Mouse (Mus musculus): Measurements from ENCODE around the gene Gm9970. TPM values are rescaled to one million over a fixed set of nuclear protein-coding genes. Genes with fewer than 3 reads are reported as not detected.
"Not testable (repeated sequence)": the region's sequence is repeated elsewhere in the genome, so short reads cannot be mapped to it uniquely, and the experiment has no call there.

The Gm9970 gene
- total and polyA plus RNA-seq, 3 experiments = 3.9 TPM; not detected in 2

DNA sequence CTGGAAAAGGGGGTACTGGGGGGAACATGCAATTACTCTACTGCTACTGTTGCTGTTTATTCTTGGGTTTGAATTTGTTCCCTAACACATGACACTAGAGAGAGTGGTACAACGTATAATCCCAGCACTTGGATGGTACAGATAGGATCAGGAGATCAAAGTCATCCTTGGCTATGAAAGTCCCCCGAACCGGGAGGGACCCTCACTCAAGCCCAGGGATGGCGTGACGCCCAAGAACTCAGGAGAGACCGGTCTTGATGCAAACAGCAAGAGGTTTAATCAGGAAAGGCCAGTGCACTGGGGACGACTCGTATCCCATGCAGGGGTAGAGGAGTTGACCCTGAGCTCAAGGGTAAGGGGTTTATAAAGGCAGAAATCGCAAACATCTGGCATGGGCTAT is 18.3 kb downstream of the Gm9970 start:
- no peak for DNase-seq

DNA sequence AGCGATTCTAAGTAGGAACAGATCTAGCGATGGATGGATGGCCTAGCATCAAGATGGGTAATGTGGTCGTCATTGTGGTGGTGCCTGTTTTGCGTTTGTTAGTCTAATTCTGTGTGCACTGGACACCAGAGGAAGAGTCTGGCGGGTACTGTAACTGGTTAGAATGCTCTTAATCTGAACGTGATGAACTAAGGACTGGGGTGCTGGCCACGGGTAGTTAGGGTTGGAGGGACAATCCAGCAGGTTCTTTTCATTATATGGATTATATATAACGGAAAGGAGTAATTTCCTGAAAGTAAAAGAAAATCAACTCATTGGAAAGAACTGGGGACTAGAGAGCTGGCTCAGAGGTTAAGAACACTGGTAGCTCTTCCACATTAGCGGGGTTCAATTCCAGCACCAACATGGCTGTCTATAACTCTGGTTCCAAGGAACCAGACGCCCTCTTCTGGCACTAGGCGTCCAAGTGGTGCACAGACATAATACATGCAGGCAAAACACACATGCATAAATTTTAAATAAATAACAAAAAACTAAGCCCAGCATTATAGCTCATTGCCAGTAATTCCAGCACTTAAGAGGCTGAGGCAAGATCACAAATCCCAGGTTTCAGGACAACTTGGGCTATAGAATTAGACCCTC is 19.6 kb downstream of the Gm9970 start:
- peak; percentile 52 for DNase-seq

GRCm38 (mm10) chr5:31220448-31221303 is 20.4 kb downstream of the Gm9970 start, which contains the start of gene Ppm1g:
TSS of gene Ppm1g (minus strand) at chr5:31220687.
- peak; percentile 99 for DNase-seq

DNA sequence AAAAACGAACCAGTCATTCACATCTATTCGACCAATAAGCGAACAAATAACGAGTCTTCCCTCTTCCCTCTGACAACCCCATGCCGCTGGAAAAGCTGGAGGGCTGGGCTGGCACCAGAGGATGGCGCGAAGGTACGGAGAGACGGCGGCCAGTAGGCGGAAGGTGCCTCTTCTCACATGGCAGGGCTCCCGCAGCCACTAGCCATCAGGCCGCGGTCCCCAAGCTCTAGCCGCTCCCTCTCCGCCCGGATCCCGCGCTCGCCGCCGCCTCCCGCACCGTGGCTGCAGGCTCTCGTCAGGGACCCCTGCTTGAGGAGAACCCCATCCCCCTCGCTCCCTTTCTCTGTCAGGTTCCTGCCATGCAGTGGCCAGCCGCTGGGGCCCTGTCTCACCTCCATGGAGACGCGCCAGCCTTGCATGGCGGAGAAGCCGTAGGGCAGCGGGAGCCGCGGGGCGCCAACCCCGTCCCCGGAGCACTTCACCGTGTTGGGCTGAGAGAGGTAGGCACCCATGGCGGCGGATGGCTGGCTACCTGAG is 21.1 kb downstream of the Gm9970 start:
- peak; percentile 71 for DNase-seq

- DNase-seq = no peak
These were observed 21.6 kb downstream of the Gm9970 start for GRCm38 (mm10) chr5:31219474-31219873.

DNA sequence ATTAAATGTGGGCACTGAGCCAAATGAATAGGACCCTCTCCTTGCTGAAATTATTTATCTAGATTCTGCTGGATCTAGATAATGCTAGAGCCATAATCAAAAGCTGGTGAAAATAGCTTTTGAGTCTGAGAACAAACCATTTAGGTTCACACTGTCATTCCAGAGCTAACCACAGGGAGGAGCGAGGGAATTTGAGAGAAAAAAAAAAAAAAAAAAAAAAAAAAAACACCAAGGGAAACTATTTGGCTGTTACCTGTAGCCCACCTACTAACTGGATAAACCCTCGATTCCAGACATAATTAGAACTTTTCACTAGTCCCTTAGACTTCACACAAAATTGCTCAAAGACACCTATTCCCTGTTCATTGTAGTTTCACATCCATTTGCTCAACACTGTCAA is 22.0 kb downstream of the Gm9970 start:
- no peak for DNase-seq

DNA sequence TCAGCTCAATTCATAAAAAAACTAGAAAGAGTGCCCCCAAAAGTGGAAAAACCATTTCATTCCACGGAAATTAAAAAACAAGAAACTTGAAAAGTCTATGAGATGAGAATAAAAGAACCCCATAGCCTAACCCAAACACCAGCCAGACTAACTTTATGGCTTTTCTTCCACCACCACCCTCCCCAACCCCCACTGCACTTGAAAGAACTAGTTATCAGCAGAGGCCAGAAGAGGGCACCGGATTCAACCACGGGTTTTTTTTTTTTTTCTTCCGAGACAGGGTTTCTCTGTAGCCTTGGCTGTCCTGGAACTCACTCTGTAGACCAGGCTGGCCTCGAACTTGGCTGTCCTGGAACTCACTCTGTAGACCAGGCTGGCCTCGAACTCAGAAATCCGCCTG is 22.7 kb downstream of the Gm9970 start:
- no peak for DNase-seq

GRCm38 (mm10) chr5:31216554-31216953 is 24.5 kb downstream of the Gm9970 start:
- DNase-seq = not testable (repeated sequence)

GRCm38 (mm10) chr5:31204421-31204820 is 36.6 kb downstream of the Gm9970 start:
- peak; percentile 24 for DNase-seq

GRCm38 (mm10) chr5:31203866-31204265 is 37.2 kb downstream of the Gm9970 start:
- peak; percentile 54 for DNase-seq

GRCm38 (mm10) chr5:31202933-31203332 is 38.1 kb downstream of the Gm9970 start:
- DNase-seq = peak; percentile 37

GRCm38 (mm10) chr5:31201742-31202590 is 39.1 kb downstream of the Gm9970 start, which contains the start of gene Zfp513:
TSS of gene Zfp513 (minus strand) at chr5:31202303.
- DNase-seq = peak; percentile 97

GRCm38 (mm10) chr5:31201042-31201741 is 39.8 kb downstream of the Gm9970 start:
- no peak for DNase-seq

- DNase-seq = peak; percentile 38
These were observed 40.7 kb downstream of the Gm9970 start for GRCm38 (mm10) chr5:31200327-31200768.

- DNase-seq = no peak
These were observed 41.1 kb downstream of the Gm9970 start for GRCm38 (mm10) chr5:31199893-31200292.

- peak; percentile 25 for DNase-seq
These were observed 41.6 kb downstream of the Gm9970 start for GRCm38 (mm10) chr5:31199321-31199892.

DNA sequence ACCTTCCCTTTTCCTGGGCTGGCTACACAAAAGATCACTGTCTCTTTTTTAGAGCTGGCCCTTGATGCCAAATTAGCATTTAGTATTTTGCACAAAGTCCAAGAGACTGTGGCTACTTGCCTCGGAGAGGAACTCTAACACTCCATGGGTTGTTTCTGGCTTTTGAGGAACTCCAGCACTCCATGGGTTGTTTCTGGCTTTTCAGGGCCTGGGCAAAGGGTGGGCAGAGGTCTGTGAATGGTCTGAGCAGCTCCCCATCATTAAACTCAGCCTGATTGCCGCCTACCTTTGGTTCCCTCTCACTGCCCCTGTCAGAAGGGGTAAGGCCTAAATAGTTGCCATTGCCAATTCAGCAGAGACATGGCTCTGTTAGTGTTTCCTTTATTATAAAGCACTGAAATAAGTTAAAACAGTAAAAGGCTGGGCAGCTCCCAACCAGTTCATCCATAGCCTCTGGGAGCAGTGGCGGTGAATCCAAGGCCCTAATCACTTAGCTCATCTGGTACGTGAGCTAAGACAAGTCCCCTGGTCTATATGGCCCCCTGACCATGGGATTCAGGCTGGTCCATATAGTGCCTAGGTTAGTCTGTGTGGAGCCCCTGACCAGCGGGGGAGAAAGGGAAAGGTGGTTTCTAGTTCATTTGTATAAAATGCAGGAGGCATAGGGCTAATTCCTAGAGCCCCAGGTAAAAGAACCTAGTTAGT is 42.3 kb downstream of the Gm9970 start:
- peak; percentile 20 for DNase-seq

GRCm38 (mm10) chr5:31198170-31198569 is 42.9 kb downstream of the Gm9970 start:
- DNase-seq = peak; percentile 17

GRCm38 (mm10) chr5:31197072-31197471 is 44.0 kb downstream of the Gm9970 start:
- no peak for DNase-seq

GRCm38 (mm10) chr5:31196207-31196606 is 44.8 kb downstream of the Gm9970 start:
- peak; percentile 38 for DNase-seq

All from adrenal gland, adult 2 months (tissue).